Mouse (Mus musculus) neutrophil, adult 65 days (primary cell): ENCODE measurements around the gene Chrnb2. TPM values are rescaled to one million over a fixed set of nuclear protein-coding genes. Genes with fewer than 3 reads are reported as not detected.

ENCODE experiments used
- total RNA-seq: library from RNA; stranded (reverse); gene quantifications from 2 replicates; pipeline ENCODE4 v1.2.4, GENCODE M21; 2023

Gene Chrnb2
- total RNA-seq, result 0.16 and 0.54 TPM in 2 replicates

GRCm38 (mm10) chr3:89764119-89764724, at the start of gene Chrnb2:
Gene Chrnb2 (minus strand): TSS chr3:89764632.

GRCm38 (mm10) chr3:89772968-89773709, 8.7 kb upstream of the Chrnb2 start, which contains the start of gene Ube2q1:
Gene Ube2q1 (plus strand): TSS chr3:89773616.

GRCm38 (mm10) chr3:89714359-89715206, 49.8 kb downstream of the Chrnb2 start, which contains the start of gene Adar:
Gene Adar (plus strand): TSS chr3:89715022.

Other genes with a start within 250 kb of the Chrnb2 start
- gene Kcnn3, start 244.5 kb downstream of the Chrnb2 start, total RNA-seq, result 0.25 and 0.32 TPM in 2 replicates
- gene Adar, start 49.6 kb downstream of the Chrnb2 start, total RNA-seq, result 68.0 and 81.1 TPM in 2 replicates
- gene Ube2q1, start 9.0 kb upstream of the Chrnb2 start, total RNA-seq, result 78.8 and 79.5 TPM in 2 replicates
- not detected in 2 replicates for gene She, start 66.7 kb upstream of the Chrnb2 start, total RNA-seq
- gene Il6ra, start 148.6 kb upstream of the Chrnb2 start, total RNA-seq, result 107 and 112 TPM in 2 replicates
- 11.8 and 12.7 TPM in 2 replicates for gene Atp8b2, start 198.9 kb upstream of the Chrnb2 start, total RNA-seq
- 26.2 and 34.0 TPM in 2 replicates for gene Hax1, start 234.1 kb upstream of the Chrnb2 start, total RNA-seq